Mouse (Mus musculus) left cerebral cortex, adult 6 months (tissue): ENCODE data around the gene Casp3. TPM values are rescaled to one million over a fixed set of nuclear protein-coding genes. Genes with fewer than 3 reads are reported as not detected.

ENCODE experiments used
- long read RNA-seq, 2 experiments: library from polyadenylated mRNA; unstranded; transcript quantifications; one replicate each; pipeline ENCODE4 v2.0.0; 2019 to 2020
- polyA plus RNA-seq: library from polyadenylated mRNA; unstranded; fragments of <200 nt; fragmentation: Nextera tagmentation; gene quantifications from 2 replicates; pipeline ENCODE4 v1.2.3, GENCODE M21; 2021

Gene Casp3
- polyA plus RNA-seq, result 3.7 and 5.0 TPM in 2 replicates
- long read RNA-seq, experiment 1, transcript Casp3-201 (7 exons, 1,520 nt), result minor isoform, 8 of 53 reads
- long read RNA-seq, experiment 1, transcript Casp3-204 (7 exons, 2,601 nt), result major isoform, 37 of 53 reads
- long read RNA-seq, experiment 1, partial matches to known transcripts, result 1 of 53 reads
- long read RNA-seq, experiment 1, other reads (novel, unspliced or antisense), result 7 of 53 reads
- long read RNA-seq, experiment 2, transcript Casp3-204 (7 exons, 2,601 nt), result major isoform, 5 of 6 reads
- long read RNA-seq, experiment 2, partial matches to known transcripts, result 0 of 6 reads
- long read RNA-seq, experiment 2, other reads (novel, unspliced or antisense), result 1 of 6 reads

DNA sequence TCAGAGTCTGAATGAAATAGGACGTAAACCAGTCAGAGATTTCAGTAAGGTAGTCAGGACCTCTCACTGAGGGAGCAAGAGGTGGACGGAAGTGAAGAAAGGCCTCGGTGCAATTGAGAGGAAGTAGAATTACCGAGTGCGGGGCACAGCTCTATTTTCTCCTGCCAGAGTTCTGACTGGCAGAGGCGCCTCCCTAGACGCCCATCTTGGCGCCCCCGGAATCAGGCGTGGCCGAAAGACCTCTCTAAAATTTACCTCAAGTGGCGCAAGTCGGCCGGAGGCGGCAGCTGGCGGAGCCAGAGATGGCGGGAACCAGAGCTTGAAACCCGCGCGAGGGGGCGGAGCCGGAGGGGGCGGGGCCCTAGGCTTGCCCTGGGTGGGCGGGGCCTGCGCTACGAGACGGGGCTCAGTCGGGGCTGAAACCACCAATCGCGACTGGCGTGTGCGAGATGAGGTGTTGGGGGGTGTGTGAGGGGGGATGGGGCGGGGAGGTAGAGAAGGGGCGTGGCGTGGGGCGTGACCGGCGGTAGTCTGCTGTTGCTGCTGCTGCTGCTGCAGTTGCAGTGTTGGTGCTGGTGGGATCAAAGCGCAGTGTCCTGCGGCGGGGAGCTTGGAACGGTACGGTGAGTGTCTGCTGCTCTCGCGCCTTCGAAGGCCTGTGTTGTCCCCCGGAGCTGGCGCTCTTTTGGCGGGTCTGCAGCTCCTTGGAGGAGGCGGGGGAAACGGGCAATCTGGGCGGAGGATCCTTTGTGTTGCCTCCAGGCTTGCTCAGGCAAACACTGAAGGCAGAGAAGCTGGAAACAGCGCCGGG lies at the start of gene Casp3, which contains the start of gene Primpol:
Gene Casp3 (plus strand): TSS at position 413 of the 811 bp plus-strand sequence.
Gene Primpol (minus strand): TSS at position 334 of the 811 bp plus-strand sequence.

Other genes with a start within 250 kb of the Casp3 start
- gene Acsl1, start 146.3 kb upstream of the Casp3 start, polyA plus RNA-seq, result 17.8 and 19.6 TPM in 2 replicates
- gene Cenpu, start 65.3 kb upstream of the Casp3 start, polyA plus RNA-seq, result 1.9 and 2.4 TPM in 2 replicates
- 1.5 and 2.1 TPM in 2 replicates for gene Primpol, start 79 bp upstream of the Casp3 start, polyA plus RNA-seq
- gene Irf2, start 122.4 kb downstream of the Casp3 start, polyA plus RNA-seq, result 16.3 and 21.6 TPM in 2 replicates